Comparison of ENCODE assay signal across 17 mouse cellular contexts in genomic region chr2:150830911-150831441, GRCm38 (mm10). TPM values are rescaled to one million over a fixed set of nuclear protein-coding genes. Genes with fewer than 3 reads are reported as not detected.
DNase-seq lines count a peak whose midpoint lies in the region; ATAC-seq and TF ChIP-seq lines count a peak whose summit lies in the region.
"Had no signal": no experiment of that assay in that cellular context is flagged by ENCODE, and none has a peak within 500 bp of the region (broad histone marks: within the 10 kb centered on the region; RNA-seq: fewer than 3 reads in every experiment).

No protein-coding gene starts in this region.

- H3K4me3 ChIP-seq in layer of hippocampus, adult 2 months = no peak overlapping the region
- H3K4me3 ChIP-seq in bone marrow macrophage, adult 2 months (ENCODE audit: insufficient read depth, low read length) = no peak overlapping the region
- H3K4me3 ChIP-seq in liver, postnatal 0 days (ENCODE audit: low read depth, low read length) = no peak overlapping the region
- no peak overlapping the region for H3K4me3 ChIP-seq in midbrain, postnatal 0 days (ENCODE audit: low read depth, low read length)
- H3K4me3 ChIP-seq: embryonic facial prominence, embryonic 12.5 days; heart, embryonic 15.5 days; hindbrain, embryonic 15.5 days; midbrain, embryonic 15.5 days had no signal

- no peak for TF ChIP-seq CTCF in layer of hippocampus, adult 2 months (conservative IDR thresholded peaks at IDR 0.05)
- TF ChIP-seq CTCF in bone marrow macrophage, adult 2 months (IDR thresholded peaks at IDR 0.05; ENCODE audit: low read depth, low read length) = no peak
- no peak for TF ChIP-seq CTCF in liver, postnatal 0 days (IDR thresholded peaks at IDR 0.05; ENCODE audit: low read depth)
- TF ChIP-seq CTCF in midbrain, postnatal 0 days (IDR thresholded peaks at IDR 0.05) = no peak

- no peak overlapping the region for H3K4me2 ChIP-seq in liver, postnatal 0 days (ENCODE audit: low read depth, low read length)
- no peak overlapping the region for H3K4me2 ChIP-seq in midbrain, postnatal 0 days (ENCODE audit: low read depth, low read length, poor library complexity, severe bottlenecking)
- H3K4me2 ChIP-seq: embryonic facial prominence, embryonic 12.5 days; heart, embryonic 15.5 days; hindbrain, embryonic 15.5 days; midbrain, embryonic 15.5 days had no signal

- 65% methylated on average over 3 of the region's 3 CpGs for WGBS in liver, postnatal 0 days (ENCODE audit: insufficient replicate concordance)
- WGBS in midbrain, postnatal 0 days = 83% methylated on average over 3 of the region's 3 CpGs

- no peaks in the 10 kb centered on the region for H3K27me3 ChIP-seq in liver, postnatal 0 days (ENCODE audit: insufficient read depth, low read length)
- no peaks in the 10 kb centered on the region for H3K27me3 ChIP-seq in midbrain, postnatal 0 days (ENCODE audit: insufficient read depth, low read length)
- H3K27me3 ChIP-seq: embryonic facial prominence, embryonic 12.5 days; heart, embryonic 15.5 days; hindbrain, embryonic 15.5 days; midbrain, embryonic 15.5 days had no signal

- TF ChIP-seq POLR2A in bone marrow macrophage, adult 2 months (IDR thresholded peaks at IDR 0.05; ENCODE audit: borderline replicate concordance, low read depth, low read length) = no peak

- H3K36me3 ChIP-seq in liver, postnatal 0 days (replicated peaks; ENCODE audit: insufficient read depth, low read length) = peaks cover 43% of the 10 kb centered on the region
- H3K36me3 ChIP-seq in midbrain, postnatal 0 days (ENCODE audit: insufficient read depth, low read length) = peaks cover 81% of the 10 kb centered on the region

- peak; percentile 28; the same call in 1 of the 2 replicates for ATAC-seq in liver, postnatal 0 days
- no peak for ATAC-seq in midbrain, postnatal 0 days (ENCODE audit: low FRiP score)
- ATAC-seq: forebrain, embryonic 14.5 days; midbrain, embryonic 15.5 days had no signal

- no peak for DNase-seq in layer of hippocampus, adult 2 months (ENCODE audit: low spot score in 2 of 2)
- DNase-seq in layer of hippocampus, adult 9-11 months = no peak
- no peak for DNase-seq in liver, postnatal 0 days
- DNase-seq in spleen, postnatal 36 days (ENCODE audit: low spot score in 2 of 2) = peak; percentile 60 to 65
- no peak for DNase-seq in midbrain, postnatal 0 days (ENCODE audit: low spot score)
- no peak for DNase-seq in cerebellum, adult 8-10 months
- DNase-seq in frontal cortex, postnatal 14 days (ENCODE audit: low spot score in 2 of 2) = no peak
- DNase-seq: cerebellum, postnatal 10 days; gastrocnemius, postnatal 36 days; lung, postnatal 10 days had no signal

- no peak overlapping the region for H3K9ac ChIP-seq in liver, postnatal 0 days (replicated peaks)
- no peak overlapping the region for H3K9ac ChIP-seq in midbrain, postnatal 0 days (replicated peaks; ENCODE audit: low read length, poor library complexity, severe bottlenecking)
- H3K9ac ChIP-seq: embryonic facial prominence, embryonic 12.5 days; heart, embryonic 15.5 days; hindbrain, embryonic 15.5 days; midbrain, embryonic 15.5 days had no signal

- H3K27ac ChIP-seq in layer of hippocampus, adult 2 months = peak overlapping the region; percentile 69
- H3K27ac ChIP-seq in bone marrow macrophage, adult 2 months (ENCODE audit: insufficient read depth, low read depth, low read length) = peak overlapping the region; percentile 95
- H3K27ac ChIP-seq in liver, postnatal 0 days (ENCODE audit: low read depth) = peak overlapping the region; percentile 77
- no peak overlapping the region for H3K27ac ChIP-seq in midbrain, postnatal 0 days (ENCODE audit: low read depth, low read length)
- H3K27ac ChIP-seq: embryonic facial prominence, embryonic 12.5 days; heart, embryonic 15.5 days; hindbrain, embryonic 15.5 days; kidney, postnatal 0 days; midbrain, embryonic 15.5 days had no signal

- peaks cover 38% of the 10 kb centered on the region for H3K4me1 ChIP-seq in bone marrow macrophage, adult 2 months (ENCODE audit: control insufficient read depth, insufficient read depth, low read length)
- H3K4me1 ChIP-seq in liver, postnatal 0 days (ENCODE audit: insufficient read depth) = no peaks in the 10 kb centered on the region
- H3K4me1 ChIP-seq in midbrain, postnatal 0 days (ENCODE audit: insufficient read depth, low read length) = no peaks in the 10 kb centered on the region
- H3K4me1 ChIP-seq: embryonic facial prominence, embryonic 12.5 days; heart, embryonic 15.5 days; hindbrain, embryonic 15.5 days; midbrain, embryonic 15.5 days had no signal

- H3K9me3 ChIP-seq in liver, postnatal 0 days (ENCODE audit: low read length) = no peaks in the 10 kb centered on the region
- no peaks in the 10 kb centered on the region for H3K9me3 ChIP-seq in midbrain, postnatal 0 days (ENCODE audit: low read length)
- H3K9me3 ChIP-seq: embryonic facial prominence, embryonic 12.5 days; heart, embryonic 15.5 days; hindbrain, embryonic 15.5 days; midbrain, embryonic 15.5 days had no signal

- no peak for TF ChIP-seq EP300 in liver, postnatal 0 days (IDR thresholded peaks at IDR 0.05; ENCODE audit: low read depth)

RNA-seq across cellular contexts. Expression of gene Pygb, which starts 44.4 kb away (rescaled TPM):
- total RNA-seq in layer of hippocampus, adult 2 months (2021) = 100 to 1,000 TPM; 203 to 212 TPM
- 24.3 and 33.9 TPM in 2 replicates for polyA plus RNA-seq in bone marrow macrophage, adult 2 months (2012; ENCODE audit: insufficient read depth, insufficient read length, missing spikeins)
- 13.6 and 15.3 TPM in 2 replicates for polyA plus RNA-seq in liver, postnatal 0 days (2015; fragmentation: Nextera tagmentation; extraction: Ambion mirVana)
- 228 and 281 TPM in 2 replicates for total RNA-seq in midbrain, postnatal 0 days (2014; rRNA removed)
- 124 and 136 TPM in 2 replicates for polyA plus RNA-seq in midbrain, postnatal 0 days (2015; fragmentation: Nextera tagmentation; extraction: Ambion mirVana)

Comparison
In these comparisons a context has a peak if more than half of its experiments do, and no peak if none do; other contexts are left out.
1. DNase-seq: peak in spleen, postnatal 36 days (2 of 2); none in layer of hippocampus, adult 2 months (0 of 2), layer of hippocampus, adult 9-11 months (single experiment), liver, postnatal 0 days (single experiment), midbrain, postnatal 0 days (single experiment), cerebellum, adult 8-10 months (single experiment) and frontal cortex, postnatal 14 days (0 of 2).